Mouse (Mus musculus) neural tube, embryonic 12.5 days (tissue): Measurements from ENCODE around the gene Micu1. TPM values are rescaled to one million over a fixed set of nuclear protein-coding genes. Genes with fewer than 3 reads are reported as not detected.
A peak's percentile ranks its signal among the peaks of the same experiment; 100 is the strongest.

ENCODE experiments used
- ATAC-seq: fragments of 200-750 bp; cut with Nextera tagmentation; 2 replicates; pipeline ENCODE4 v1.8.0; 2017; ENCODE audit warnings: low read depth, mild to moderate bottlenecking, moderate TSS enrichment, moderate library complexity; ENCODE audit not compliant: low FRiP score
- H3K27ac ChIP-seq: fragments of 300-500 bp; sonication (generic); 2 replicates; pipeline ENCODE4 v1.5.1; 2016
- H3K27me3 ChIP-seq: fragments of 300-500 bp; sonication (generic); replicated peaks from 2 replicates; pipeline ENCODE4 v1.6.1; 2016; ENCODE audit warnings: mild to moderate bottlenecking
- H3K36me3 ChIP-seq: fragments of 300-500 bp; sonication (generic); 2 replicates; pipeline ENCODE4 v1.6.1; 2016; ENCODE audit warnings: mild to moderate bottlenecking
- H3K4me1 ChIP-seq: fragments of 300-500 bp; sonication (generic); 2 replicates; pipeline ENCODE4 v1.6.1; 2016
- H3K4me2 ChIP-seq: fragments of 300-500 bp; sonication (generic); replicated peaks from 2 replicates; pipeline ENCODE4 v1.6.1; 2016; ENCODE audit warnings: mild to moderate bottlenecking
- H3K4me3 ChIP-seq: fragments of 300-500 bp; sonication (generic); 2 replicates; pipeline ENCODE4 v1.5.1; 2016
- H3K9ac ChIP-seq: fragments of 300-500 bp; sonication (generic); 2 replicates; pipeline ENCODE4 v1.6.1; 2016; ENCODE audit warnings: mild to moderate bottlenecking
- H3K9me3 ChIP-seq: fragments of 300-500 bp; sonication (generic); 2 replicates; pipeline ENCODE4 v1.6.1; 2016; ENCODE audit warnings: mild to moderate bottlenecking
- WGBS: fragments of 180-500 bp; shearing (Covaris S2); methylation state at CpG from one replicate; pipeline ENCODE4 v1.1.7; 2016; 5-methylcytosine and 5-hydroxymethylcytosine counted together
- polyA plus RNA-seq: library from polyadenylated mRNA; unstranded; fragments of >200 nt; fragmentation: Nextera tagmentation; extraction: Ambion mirVana; gene quantifications from 2 replicates; pipeline ENCODE4 v1.2.1, GENCODE M21; 2016

Gene Micu1
- polyA plus RNA-seq, 1 experiment from 2014 or later: 75.6 TPM

DNA sequence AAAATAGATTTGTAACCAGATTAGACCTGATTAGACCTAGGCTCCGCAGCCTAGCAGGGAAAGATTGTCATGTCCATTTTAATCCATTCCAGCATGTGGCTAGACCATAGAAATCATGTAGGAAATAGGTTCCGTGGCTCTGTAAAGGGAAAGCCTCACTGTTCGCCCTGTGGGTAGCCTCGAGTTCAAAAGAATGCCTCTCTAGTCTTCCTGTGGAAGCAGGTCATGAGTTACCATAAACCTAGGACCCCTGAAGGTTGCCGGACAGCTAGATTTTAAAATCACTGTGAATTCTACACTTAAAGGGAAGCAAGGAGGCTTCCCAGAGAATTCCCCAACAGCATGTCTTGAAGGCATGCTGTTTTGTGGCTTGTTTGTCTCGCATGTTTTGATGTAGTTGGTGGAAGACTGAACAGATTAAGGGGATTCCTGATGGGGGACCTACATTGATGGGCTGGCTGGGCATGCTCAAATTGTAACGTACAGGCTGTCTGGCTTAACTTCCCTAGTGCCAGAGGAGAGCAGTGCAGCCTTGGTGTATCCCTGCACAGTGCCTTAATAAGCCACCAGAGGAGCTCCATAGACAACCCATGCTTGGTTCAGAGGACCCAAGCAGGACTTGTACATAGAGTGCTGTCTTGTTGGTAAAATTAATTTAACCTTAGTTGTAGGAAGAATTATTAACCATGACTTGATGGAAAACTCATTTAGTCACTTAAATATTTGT, 79.1 kb downstream of the Micu1 start:
- ATAC-seq: no peak
- Histone ChIP-seq H3K27me3 (no peaks in the 10 kb centered on the region), H3K36me3 (no peaks in the 10 kb centered on the region), H3K9ac (no peak overlapping the region), H3K9me3 (no peaks in the 10 kb centered on the region), H3K27ac (no peak overlapping the region), H3K4me2 (no peak overlapping the region), H3K4me1 (peaks cover 13% of the 10 kb centered on the region), H3K4me3 (no peak overlapping the region)
- 62% methylated on average over 7 of the region's 7 CpGs for WGBS

DNA sequence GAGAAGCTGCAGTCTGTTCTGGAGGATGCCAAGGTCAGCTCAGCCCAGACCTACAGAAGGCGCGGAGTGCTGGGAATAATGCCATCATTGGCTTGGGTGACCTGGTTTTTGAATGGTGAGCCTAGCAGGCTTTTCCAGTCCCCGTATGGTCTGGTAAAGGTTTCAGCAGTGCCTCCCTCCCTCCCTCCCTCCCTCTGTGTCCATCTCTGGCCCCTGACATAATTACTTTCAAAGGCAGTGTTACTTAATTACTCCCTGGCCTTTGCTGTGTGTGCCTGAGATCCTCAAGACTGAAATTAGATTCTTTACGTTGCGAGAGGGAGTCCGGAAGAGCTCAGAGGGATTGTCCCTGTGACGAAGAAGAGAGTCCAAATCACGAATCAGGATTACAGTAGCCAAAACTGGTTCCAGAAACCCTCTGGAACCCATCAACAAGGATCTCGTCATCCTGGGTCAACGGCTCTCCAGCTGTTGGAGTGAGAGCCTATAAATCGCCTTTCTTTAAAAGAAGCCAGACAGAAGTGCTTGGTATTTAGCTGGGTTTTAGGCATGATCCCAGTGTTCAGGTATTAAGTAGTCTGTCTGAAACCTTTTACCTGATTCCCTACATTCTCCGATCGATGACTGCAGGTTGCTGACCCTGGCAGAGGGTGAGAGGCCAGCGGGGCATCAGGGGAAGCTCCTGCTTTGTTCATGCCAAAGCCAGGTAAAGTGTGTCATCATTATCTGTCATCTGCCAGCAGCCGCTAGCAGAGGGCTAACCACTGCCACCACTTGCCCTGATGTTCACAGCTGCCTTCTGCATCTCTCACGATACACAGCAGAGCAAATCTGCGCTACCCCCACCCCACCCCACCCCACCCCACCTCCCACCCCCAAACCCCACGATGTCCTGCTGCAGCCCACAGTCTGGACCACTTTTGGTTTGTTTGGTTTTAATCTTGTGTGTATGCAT, 82.7 kb downstream of the Micu1 start:
- no peak for ATAC-seq
- WGBS: 75% methylated on average over 18 of the region's 18 CpGs
- Histone ChIP-seq H3K4me1 (peaks cover 6% of the 10 kb centered on the region), H3K27ac (no peak overlapping the region), H3K4me3 (no peak overlapping the region), H3K36me3 (peaks cover 5% of the 10 kb centered on the region; the same call in 1 of the 2 replicates), H3K9me3 (no peaks in the 10 kb centered on the region), H3K27me3 (no peaks in the 10 kb centered on the region), H3K4me2 (no peak overlapping the region), H3K9ac (no peak overlapping the region)

DNA sequence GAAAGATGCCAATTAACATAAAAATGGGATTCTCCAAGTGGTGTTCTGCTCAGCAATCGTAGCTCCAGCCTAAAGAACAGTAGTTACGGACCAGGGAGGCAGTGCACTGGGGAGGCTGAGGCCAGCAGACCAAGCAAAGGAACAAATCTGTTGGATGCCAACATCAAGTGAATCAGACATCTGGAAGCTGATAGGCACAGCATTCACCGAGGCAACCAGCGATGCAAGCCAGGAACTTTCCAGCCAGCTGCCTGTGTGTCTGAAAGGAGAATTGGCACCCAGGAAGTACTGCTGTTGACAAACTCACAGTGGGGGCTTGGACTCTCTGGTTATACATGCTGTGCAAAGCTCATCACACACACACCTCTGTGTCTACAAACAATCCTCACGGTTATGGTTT, 84.0 kb downstream of the Micu1 start:
- H3K27me3 ChIP-seq: no peaks in the 10 kb centered on the region
- no peak overlapping the region for H3K9ac ChIP-seq
- H3K27ac ChIP-seq: no peak overlapping the region
- peak; percentile 61; the same call in 1 of the 2 replicates for ATAC-seq
- peaks cover 13% of the 10 kb centered on the region; the same call in 1 of the 2 replicates for H3K36me3 ChIP-seq
- H3K4me2 ChIP-seq: no peak overlapping the region
- WGBS: 53% methylated on average over 5 of the region's 5 CpGs
- peaks cover 6% of the 10 kb centered on the region for H3K4me1 ChIP-seq
- H3K4me3 ChIP-seq: no peak overlapping the region
- H3K9me3 ChIP-seq: no peaks in the 10 kb centered on the region

DNA sequence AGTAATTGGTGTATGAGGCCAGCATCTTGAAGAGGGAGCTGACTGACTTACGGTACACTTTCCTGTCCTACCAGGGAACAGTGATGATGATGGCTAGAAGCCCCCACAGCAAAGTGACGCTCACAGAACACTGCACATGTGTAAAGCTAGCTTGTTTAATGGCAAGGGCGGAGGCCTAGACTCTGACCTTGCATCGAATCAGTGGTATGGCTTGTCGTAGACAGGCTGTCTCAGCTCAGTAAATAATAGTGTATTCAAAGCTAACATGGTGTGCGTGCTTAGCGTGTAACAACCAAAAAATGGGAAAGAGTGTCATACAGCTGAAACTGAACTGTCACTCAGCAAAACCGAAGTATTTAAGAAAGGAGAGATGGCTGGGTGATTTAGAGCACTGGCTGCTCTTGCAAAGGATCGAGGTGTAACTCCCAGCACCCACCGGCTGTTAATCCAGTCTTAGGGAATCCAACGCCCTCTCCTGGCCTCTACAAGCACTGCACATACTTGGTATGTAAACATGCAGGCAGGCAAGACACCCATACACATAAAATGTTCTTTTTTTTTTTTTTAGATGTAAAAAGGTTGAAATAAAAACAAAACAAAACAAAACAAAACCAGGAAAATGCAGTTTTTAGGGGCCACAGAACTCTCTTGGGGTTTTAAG, 85.0 kb downstream of the Micu1 start:
- no peak overlapping the region for H3K27ac ChIP-seq
- peaks cover 13% of the 10 kb centered on the region; the same call in 1 of the 2 replicates for H3K36me3 ChIP-seq
- 79% methylated on average over 11 of the region's 11 CpGs for WGBS
- H3K9me3 ChIP-seq: no peaks in the 10 kb centered on the region
- H3K4me3 ChIP-seq: no peak overlapping the region
- peaks cover 6% of the 10 kb centered on the region for H3K4me1 ChIP-seq
- no peaks in the 10 kb centered on the region for H3K27me3 ChIP-seq
- H3K9ac ChIP-seq: no peak overlapping the region
- ATAC-seq: no peak
- no peak overlapping the region for H3K4me2 ChIP-seq

DNA sequence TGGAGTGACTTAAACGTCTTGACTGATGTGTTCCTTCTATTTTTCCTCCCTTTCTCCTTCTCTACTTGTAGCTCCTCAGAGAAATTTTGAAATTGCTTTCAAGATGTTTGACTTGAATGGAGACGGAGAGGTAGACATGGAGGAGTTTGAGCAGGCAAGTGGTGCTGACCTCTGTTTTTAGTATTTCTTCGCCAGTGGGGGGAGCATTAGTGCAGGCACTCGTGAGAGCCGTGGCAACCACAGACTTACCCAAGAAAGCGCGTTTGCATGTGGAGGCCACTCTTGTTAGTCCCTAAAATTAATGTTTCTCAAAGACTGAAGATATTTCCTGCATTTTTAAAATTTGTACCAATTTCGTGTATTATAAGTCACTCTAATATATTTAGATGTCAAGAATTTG, 85.6 kb downstream of the Micu1 start:
- H3K27ac ChIP-seq: no peak overlapping the region
- no peak overlapping the region for H3K4me3 ChIP-seq
- 82% methylated on average over 8 of the region's 8 CpGs for WGBS
- H3K4me1 ChIP-seq: peaks cover 9% of the 10 kb centered on the region
- H3K36me3 ChIP-seq: peaks cover 16% of the 10 kb centered on the region; the same call in 1 of the 2 replicates
- no peak overlapping the region for H3K4me2 ChIP-seq
- no peak for ATAC-seq
- H3K27me3 ChIP-seq: no peaks in the 10 kb centered on the region
- H3K9ac ChIP-seq: no peak overlapping the region
- no peaks in the 10 kb centered on the region for H3K9me3 ChIP-seq

DNA sequence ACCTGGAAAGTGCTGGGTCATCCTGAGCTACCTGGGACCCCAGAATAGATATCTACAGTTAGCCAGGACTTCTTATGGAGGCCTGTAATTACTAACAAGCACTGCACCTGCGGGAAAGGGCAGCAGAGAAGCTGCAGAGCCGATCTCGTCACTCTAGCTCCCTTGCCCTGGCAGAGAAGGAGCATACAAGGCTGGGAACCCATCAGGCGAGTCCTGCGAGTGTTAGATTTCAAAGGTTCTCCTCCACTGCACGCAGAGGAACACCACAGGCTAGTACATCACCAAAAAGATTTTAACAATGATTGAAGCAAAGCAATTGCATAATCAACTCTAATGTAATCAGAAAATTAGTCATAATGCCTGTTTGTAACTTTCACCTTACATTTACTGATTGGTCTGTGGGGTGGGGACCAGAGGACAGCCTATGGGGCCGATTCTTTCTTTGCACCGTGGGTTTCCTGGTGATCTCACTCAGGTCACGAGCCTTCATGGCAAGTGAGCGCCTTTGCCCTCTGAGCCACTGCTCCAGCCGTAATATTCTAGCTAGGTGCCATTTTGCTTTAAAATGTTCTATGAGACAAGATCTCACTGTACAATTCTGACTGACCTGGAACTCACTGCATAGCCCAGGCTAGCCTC, 88.1 kb downstream of the Micu1 start:
- Histone ChIP-seq H3K36me3 (peaks cover 16% of the 10 kb centered on the region; the same call in 1 of the 2 replicates), H3K9me3 (no peaks in the 10 kb centered on the region), H3K27ac (no peak overlapping the region), H3K9ac (no peak overlapping the region), H3K4me2 (no peak overlapping the region), H3K27me3 (no peaks in the 10 kb centered on the region), H3K4me1 (peaks cover 9% of the 10 kb centered on the region), H3K4me3 (no peak overlapping the region)
- no peak for ATAC-seq
- 87% methylated on average over 11 of the region's 11 CpGs for WGBS

DNA sequence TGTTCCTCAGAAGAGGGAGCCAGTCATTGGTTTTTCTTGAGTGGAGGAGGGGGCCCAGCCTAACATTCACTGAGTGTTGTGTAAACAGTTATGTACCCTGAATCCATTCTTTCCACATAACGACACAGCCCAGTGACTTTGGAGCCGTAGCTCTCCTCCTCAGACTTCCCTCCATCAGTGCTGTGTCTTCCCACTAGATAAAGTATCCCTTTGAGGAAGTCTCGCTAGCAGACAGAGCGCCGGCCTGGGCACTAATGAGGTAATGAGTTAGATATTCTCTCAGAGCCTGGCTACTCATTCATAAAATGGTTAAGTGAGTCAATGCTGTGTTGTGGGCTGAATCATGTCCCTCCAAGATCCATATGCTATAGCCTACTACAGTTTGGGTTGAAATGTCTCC, 89.6 kb downstream of the Micu1 start:
- H3K27ac ChIP-seq: no peak overlapping the region
- H3K27me3 ChIP-seq: no peaks in the 10 kb centered on the region
- peaks cover 3% of the 10 kb centered on the region; the same call in 1 of the 2 replicates for H3K4me1 ChIP-seq
- peaks cover 16% of the 10 kb centered on the region; the same call in 1 of the 2 replicates for H3K36me3 ChIP-seq
- no peak overlapping the region for H3K4me2 ChIP-seq
- no peak for ATAC-seq
- 78% methylated on average over 5 of the region's 5 CpGs for WGBS
- H3K4me3 ChIP-seq: no peak overlapping the region
- H3K9me3 ChIP-seq: no peaks in the 10 kb centered on the region
- no peak overlapping the region for H3K9ac ChIP-seq

DNA sequence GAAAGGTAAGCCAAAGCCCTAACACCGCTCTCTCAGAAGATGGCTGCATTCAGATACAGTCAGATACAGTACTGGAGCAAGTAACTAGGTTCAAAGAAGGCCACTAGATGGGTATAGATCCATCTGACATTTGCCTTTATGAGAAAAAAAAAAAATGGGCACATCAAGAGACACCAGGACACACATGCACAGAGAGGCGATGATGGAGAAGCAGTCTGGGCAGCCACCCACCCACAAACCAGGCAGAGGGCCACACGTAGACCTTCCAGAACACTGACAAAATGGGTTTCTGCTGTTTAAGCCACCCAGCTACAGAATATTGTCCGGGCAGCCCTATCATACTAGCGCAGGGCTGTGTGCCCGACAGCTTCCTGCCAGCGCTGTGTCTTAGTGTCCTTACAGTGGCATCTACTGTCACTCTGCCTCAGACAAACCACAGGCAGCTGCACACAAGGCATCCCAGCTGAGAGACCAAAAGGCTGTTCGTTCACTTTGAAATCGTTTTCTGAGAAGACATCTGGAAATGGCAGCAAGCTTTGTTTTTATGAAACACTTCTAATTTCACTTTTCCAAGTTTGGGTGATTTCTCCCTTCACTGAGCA, 90.4 kb downstream of the Micu1 start:
- no peak for ATAC-seq
- Histone ChIP-seq H3K4me2 (no peak overlapping the region), H3K9ac (no peak overlapping the region), H3K4me3 (no peak overlapping the region), H3K27me3 (no peaks in the 10 kb centered on the region), H3K4me1 (peaks cover 3% of the 10 kb centered on the region; the same call in 1 of the 2 replicates), H3K27ac (no peak overlapping the region), H3K9me3 (no peaks in the 10 kb centered on the region), H3K36me3 (peaks cover 16% of the 10 kb centered on the region; the same call in 1 of the 2 replicates)
- WGBS: 88% methylated on average over 9 of the region's 9 CpGs

DNA sequence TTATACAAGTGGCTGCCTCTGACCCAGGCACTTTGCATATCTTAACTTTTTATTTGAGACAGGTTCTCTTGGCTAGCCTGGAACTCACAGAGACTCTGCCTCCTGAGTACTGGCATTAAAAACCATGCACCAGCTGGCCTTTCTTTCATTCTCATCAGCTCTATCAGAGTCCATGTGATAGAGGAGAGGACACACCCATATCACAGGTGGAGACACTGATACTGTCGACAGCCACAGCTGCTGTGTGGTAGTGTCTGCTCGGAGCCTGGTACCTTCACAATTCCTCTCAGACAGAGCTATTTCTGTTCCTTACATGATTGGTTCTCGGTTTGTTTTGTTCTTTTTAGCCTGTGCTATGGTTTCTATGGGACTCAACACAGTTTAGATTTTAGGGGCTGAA, 91.2 kb downstream of the Micu1 start:
- no peaks in the 10 kb centered on the region for H3K27me3 ChIP-seq
- peaks cover 3% of the 10 kb centered on the region; the same call in 1 of the 2 replicates for H3K4me1 ChIP-seq
- peaks cover 16% of the 10 kb centered on the region; the same call in 1 of the 2 replicates for H3K36me3 ChIP-seq
- no peak overlapping the region for H3K27ac ChIP-seq
- H3K9me3 ChIP-seq: no peaks in the 10 kb centered on the region
- WGBS: 76% methylated on average over 3 of the region's 3 CpGs
- no peak overlapping the region for H3K4me2 ChIP-seq
- no peak overlapping the region for H3K9ac ChIP-seq
- no peak for ATAC-seq
- H3K4me3 ChIP-seq: no peak overlapping the region

DNA sequence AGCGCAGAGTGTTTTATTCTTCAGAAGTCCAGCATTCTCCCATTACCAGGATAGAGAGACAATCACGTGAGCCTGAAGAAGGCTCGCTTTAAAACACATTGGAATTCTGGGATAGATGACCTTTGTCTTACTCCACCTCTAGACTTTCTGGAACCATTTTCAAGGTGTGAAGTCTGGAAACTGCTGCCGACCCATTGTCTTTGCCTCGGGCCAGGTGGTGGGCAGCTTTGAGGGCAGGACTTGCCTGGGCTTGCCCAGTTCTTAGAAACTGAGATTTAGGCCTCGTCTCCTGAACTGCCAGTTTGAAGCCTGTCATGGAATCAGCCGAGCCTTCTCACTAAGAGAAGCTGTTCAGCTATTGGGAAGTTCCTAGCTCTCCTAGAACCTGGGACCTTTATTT, 92.8 kb downstream of the Micu1 start:
- H3K4me2 ChIP-seq: no peak overlapping the region
- no peak overlapping the region for H3K27ac ChIP-seq
- H3K36me3 ChIP-seq: peaks cover 11% of the 10 kb centered on the region; the same call in 1 of the 2 replicates
- no peaks in the 10 kb centered on the region for H3K27me3 ChIP-seq
- H3K4me1 ChIP-seq: peaks cover 14% of the 10 kb centered on the region; the same call in 1 of the 2 replicates
- 95% methylated on average over 7 of the region's 7 CpGs for WGBS
- no peak overlapping the region for H3K9ac ChIP-seq
- H3K9me3 ChIP-seq: no peaks in the 10 kb centered on the region
- ATAC-seq: no peak
- no peak overlapping the region for H3K4me3 ChIP-seq

DNA sequence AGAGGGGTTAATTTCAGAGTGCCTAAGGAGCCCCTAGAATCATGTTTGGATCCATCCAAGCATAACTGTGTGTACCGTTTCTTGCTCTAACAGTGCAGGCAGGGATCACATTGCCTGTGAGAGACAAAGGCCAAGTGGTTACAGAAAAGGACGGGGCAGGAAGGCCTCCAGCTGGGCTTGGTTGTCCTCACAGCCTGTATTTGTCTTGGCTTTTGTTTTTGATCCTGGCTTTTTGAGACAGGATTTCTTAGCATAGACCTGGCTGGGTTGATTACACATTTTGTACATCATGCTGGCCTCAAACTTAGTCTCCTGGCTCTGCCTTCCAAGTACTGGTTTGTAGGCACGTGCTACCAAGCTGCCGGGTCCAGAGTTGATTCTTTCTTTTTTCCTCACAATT, 93.6 kb downstream of the Micu1 start:
- WGBS: 59% methylated on average over 4 of the region's 4 CpGs
- H3K9ac ChIP-seq: no peak overlapping the region
- H3K4me2 ChIP-seq: no peak overlapping the region
- H3K9me3 ChIP-seq: no peaks in the 10 kb centered on the region
- peaks cover 3% of the 10 kb centered on the region; the same call in 1 of the 2 replicates for H3K36me3 ChIP-seq
- H3K27me3 ChIP-seq: no peaks in the 10 kb centered on the region
- no peak for ATAC-seq
- H3K4me1 ChIP-seq: peaks cover 19% of the 10 kb centered on the region; the same call in 1 of the 2 replicates
- no peak overlapping the region for H3K4me3 ChIP-seq
- no peak overlapping the region for H3K27ac ChIP-seq
